Mouse (Mus musculus) R1 (cell line): Measurements from ENCODE around the gene E2f4.

Experiments
- DNase-seq: peaks from one replicate; pipeline ENCODE4 v3.0.0-alpha.2; 2018; ENCODE audit warnings: low read depth, low spot score

E2f4 gene

DNA sequence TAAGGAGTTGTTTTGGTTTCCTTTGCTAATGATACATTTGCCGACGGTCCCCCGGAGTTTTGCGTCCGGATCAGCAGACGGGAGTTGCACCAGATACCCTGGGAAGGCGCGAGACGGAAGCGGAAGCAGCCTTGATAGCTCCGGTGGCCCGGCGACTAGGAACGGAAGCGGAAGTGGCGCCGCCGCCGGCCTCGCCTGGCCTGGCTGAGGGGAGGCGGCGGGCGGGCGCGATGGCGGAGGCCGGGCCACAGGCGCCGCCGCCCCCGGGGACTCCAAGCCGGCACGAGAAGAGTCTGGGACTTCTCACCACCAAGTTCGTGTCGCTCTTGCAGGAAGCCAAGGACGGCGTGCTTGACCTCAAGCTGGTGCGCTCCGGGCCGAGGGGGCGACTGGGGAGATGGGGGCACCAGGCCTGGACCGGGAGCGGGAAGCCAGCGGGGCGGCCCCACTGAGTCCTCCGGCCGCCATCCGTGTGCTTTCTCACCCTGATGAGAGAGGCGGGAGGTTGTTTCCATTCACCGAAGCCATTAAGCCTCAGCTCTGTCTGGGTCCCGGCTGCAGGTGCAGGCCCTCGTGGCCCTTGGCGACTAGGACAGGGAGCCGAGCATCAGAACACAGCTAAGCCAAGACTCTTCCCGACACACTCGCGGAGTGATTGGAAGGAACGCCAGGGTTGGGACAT lies at the start of gene E2f4:
Gene E2f4, plus strand, starts transcription at position 153 of the 682 bp plus-strand sequence.
- peak; percentile 92 for DNase-seq

DNA sequence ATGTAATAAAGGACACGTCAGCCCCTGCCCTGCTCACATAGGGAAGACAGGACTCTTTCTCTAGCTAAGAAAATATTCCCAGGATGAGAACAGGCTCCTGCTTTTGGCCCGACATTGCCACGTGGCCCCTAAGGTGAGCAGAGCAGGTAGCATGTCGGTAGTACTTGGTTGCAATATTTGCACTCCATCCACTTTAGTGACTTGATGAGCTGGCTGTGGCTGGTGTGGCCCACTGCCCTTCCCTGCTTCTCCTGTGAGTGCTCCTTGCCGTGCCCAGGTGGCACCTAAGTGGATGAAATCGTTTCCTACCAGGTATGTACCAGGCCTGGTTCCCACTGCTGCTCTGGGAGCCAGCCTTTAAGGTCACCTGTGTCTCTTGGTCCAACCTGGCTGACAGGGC lies 45.5 kb upstream of the E2f4 start:
- DNase-seq: no peak

DNA sequence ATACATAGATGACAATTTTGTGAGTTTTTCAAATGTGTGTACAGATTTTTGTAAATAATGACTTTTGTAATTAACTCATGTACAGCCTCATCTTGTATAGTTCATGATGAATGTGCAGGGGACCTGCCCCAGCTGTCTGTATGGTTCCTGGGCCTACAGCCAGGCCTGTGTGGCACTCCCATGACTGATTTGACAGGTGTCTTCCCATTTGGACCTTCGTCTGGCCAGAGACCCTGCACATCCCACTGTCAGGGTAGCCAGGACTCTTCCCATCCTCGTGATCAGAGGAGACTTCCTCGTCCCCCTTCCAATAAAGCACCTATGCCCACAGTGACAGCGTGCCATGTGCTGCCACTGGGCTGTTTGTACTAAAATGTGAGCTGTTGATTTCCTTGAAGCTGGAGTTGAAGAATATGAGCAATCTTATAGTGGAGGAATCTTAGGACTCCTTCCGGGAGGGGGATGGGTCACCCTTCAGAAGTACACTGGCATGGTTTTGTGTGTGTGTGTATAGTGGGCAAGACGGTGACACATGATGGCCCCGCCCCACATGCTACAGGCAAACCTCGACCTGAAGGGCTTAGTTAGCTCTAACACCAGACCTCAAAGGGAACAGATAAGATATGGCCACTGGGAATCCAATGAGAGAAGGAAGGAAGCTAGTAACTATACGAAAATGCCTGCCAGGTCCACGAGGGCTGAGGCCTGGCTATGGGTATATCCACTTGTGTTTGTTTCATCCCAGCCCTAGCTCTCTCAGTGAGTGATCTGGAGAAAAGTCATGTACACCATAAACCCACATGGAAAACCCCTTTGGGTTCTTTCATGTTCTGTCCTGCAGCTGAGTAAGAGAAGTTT lies 44.6 kb upstream of the E2f4 start:
- no peak for DNase-seq

DNA sequence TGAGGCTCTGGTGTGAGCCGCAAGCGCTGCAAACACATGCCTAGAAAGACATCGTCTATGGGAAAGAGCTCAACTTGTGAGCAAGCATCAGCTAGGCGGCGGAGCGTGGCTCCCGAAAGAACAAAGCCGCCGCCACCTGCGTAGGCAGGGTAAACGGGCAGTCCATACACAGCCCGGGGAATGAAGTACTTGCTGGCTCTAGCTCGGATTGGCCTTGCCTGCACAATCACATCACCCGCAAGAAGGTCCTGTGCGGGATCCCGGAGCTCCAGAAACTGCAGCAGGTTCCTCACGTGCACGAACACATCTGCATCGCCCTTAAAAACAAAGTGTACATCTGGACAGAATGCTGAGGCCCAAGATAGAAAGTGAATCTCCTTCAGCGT lies 43.7 kb upstream of the E2f4 start:
- DNase-seq: no peak

DNA sequence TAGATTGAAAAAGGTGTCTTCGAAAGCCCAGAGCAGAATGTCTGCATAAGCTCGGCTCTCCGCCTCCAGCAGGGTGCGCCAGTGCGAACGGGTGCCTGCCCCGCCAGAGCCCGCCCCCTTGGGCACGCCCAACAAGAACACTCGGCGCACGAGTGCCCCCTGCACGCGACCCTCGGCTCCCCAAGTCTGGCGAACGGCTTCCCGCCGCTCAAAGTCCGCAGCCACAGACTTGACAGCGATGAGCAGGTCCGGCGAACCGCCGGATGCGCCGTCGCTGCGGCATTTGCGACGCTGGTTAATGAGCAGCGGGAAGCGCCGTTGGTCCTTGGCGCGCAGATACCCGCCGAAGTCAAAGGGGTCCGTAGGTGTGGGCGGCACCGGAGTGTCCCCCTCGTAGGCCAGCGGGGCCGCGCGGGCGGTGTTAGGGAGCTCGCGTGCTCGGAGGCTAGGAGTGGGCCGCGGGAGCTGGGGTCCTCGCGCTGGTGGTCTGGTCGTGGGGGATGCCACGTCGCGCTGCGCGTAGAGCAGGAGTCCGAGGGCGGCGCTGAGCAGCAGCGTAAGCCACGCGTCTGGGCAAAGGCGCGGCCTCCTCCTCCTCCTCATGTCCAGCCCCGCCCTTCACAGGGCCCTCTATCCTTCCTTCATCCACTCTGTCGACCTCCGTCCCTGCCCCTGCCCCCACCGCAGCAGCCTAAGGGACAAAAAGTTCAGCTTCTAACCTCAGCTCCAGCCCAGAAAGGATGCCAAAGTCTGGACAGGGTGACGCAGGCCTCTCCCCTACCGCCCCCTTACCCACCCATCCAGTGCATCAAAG lies 43.1 kb upstream of the E2f4 start:
- peak; percentile 93 for DNase-seq

DNA sequence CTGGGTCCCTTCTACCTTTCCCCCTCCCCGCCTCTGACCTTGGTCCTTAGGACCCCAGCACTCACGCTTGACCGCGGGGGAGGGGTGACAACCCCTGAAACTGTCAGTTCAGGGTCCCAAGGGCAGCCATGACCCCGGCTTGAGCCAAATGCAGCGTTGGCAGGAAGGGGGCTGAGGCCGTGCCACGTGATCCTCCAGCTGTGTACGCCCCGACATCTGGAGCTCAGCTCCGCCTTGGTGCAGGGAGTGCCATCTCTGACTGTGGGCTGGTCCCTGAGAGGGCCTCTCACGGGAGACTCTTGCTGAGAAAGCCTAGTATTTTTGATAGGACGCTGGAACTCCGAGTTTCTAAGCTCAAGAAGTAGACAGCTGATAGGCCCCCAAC lies 42.5 kb upstream of the E2f4 start, which contains the start of gene B3gnt9:
Gene B3gnt9, minus strand, starts transcription at position 188 of the 385 bp plus-strand sequence.
- peak; percentile 87 for DNase-seq

- peak; percentile 52 for DNase-seq
Observed at GRCm38 (mm10) chr8:105257318-105258114, 39.9 kb upstream of the E2f4 start.

DNA sequence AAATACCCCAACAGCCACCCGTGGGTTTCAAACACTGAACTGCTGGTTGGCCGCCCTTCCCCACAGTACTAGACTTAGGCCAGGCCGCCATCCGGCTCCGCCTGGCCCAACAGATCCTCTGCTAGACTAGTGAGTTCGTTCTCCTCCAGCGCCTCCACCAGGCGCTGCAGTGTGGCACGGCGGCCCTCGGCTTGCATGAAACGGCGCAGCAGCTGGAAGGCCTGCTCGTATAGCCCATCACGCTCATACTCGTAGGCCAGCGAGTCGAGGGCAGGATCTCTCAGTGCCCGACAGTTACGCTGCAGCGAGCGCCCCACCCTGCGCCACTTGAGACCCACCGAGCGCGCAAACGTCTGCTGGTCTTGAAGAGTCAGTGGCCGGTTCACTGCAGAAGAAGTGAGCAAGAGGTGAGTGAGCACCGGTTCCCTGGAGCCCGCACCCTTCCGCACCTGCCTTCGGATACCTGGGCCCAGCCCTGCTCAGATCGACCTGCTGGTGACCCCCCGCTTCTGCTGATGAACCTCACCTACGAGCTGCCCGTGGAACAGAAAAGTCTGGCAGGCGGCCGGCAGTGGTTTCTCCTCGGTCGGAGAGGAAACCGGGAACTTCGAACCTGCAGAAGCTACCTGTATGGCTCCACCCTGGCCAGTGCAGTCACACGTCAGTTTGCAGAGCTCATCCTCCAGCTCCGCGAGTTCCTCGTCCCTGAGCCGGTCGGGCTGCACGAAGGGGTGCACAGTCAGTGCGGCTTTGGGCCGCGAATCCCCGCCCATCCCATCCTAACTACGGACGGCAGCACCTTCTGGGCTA lies 38.3 kb upstream of the E2f4 start:
- DNase-seq: peak; percentile 63

DNA sequence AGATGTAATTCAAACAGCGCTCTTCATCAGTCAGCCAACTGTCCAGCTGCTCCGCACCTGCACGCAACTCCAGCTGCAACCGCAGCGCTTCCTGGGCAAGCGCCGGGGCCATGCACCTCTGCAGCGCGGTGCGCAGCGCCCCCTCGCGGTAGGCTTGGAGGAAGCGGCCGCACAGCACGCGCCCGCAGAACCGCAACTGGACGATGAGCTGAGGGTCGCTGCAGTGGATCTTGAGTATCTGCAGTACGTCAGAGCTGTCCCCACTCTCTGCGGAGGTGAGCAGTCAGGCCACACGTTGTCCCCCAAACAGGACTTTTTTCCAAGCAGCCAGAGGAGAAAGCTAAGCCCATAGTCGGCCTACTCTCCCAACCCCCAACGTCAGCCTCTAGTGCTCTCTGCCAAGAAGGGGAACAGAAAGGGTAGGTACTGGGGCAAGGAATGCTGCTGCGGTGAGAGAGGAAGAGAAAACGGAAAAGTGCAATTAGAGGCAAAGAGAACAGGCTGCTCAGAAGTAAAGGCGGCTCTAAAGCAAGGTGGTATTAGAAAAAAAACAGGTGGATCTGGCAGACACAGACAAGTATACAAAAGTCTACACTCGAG lies 37.6 kb upstream of the E2f4 start:
- DNase-seq: peak; percentile 80

DNA sequence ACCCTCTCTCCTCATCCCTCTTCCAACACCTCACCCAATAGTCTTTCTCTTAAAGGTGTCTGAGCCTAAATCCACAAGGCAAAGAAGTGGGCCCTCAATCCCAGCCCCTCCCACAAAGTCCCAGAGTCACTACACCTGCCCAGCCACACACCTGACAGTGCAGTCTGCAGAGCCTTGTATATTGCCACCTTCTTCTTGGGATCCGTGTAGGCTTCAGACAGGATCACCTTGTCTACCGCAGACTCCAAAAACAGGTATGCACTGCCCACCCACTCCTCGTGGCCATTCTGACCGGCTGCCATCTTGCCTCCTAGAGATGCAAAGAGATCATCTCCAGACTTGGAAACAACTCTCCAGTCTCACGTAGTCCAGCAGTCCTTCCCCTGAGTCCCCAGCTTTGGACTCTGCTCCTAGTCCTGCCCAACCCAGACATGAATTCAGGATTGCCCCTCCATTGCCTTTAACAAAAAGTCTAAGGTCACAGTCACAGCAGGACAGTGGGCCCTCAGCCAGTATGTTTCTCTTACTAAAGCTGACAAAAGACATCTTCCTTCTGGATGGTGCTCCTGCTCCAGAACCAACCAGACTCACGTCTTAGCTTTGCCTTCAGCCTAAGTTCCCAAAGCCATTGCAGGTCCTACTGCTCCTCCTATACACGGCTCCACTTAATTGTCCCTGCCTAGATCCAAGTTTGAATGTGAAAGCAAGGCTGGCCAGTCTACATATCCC lies 36.9 kb upstream of the E2f4 start:
- no peak for DNase-seq

GRCm38 (mm10) chr8:105261326-105261980 lies 36.0 kb upstream of the E2f4 start:
- peak; percentile 82 for DNase-seq

- no peak for DNase-seq
Observed at GRCm38 (mm10) chr8:105263244-105263912, 34.1 kb upstream of the E2f4 start.

GRCm38 (mm10) chr8:105264024-105264982 lies 33.2 kb upstream of the E2f4 start, which contains the start of the genes Tradd and Fbxl8:
Gene Tradd, minus strand, starts transcription at chr8:105264609.
Gene Fbxl8, plus strand, starts transcription at chr8:105264648.
- peak; percentile 50 for DNase-seq

- peak; percentile 82 for DNase-seq
Observed at GRCm38 (mm10) chr8:105265128-105265527, 32.3 kb upstream of the E2f4 start.

DNA sequence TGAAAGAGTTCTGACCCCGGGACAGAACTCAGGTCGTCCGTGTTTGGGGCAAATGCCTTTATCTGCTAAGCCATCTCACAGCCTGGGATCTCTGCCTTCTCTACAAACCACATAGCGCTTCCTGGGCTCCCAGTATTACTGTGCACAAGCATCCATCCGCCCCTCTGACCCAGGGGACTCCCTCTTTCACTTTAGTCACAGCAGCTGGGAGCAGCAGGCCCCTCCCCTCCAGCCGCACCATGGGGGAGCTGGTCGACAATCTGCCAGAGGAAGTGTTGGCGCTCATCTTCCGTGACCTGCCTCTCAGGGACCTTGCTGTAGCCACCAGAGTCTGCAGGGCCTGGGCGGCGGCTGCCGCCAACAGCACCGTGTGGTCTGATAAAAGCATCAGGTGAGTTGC lies 30.7 kb upstream of the E2f4 start:
- DNase-seq: peak; percentile 53

DNA sequence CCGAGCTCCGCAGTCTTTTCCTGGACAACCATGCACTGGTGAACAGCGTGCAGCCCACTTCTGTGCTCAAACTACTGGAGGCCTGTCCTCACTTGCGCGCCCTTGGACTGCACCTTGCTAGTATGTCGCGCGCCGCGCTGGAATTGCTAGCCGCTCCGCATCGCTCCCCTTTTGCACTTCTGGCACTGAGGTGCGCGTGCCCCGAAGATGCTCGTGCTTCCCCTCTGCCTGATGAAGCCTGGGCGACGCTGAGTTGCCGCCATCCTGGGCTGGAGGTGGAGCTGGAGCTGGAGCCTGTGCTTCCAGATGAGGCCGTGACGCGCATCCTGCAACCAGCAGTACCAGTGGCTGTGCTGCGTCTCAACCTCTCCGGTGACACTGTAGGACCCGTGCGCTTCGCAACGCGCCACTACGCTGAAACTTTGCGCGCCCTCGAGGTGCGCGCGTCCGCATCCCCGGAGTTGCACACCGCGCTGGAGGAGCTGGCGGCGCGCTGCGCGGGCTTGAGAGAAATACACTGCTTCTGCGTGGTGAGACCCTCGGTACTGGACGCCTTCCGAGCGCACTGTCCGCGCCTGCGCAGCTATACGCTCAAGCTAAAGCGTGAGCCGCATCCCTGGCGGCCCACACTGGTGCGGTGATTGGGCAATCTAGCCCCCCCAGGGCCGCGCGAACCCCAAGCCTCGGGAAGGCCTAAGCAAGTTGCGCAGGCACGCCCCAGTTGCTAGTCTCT lies 29.0 kb upstream of the E2f4 start:
- peak; percentile 87 for DNase-seq
